Comparison of ENCODE assay signal across 13 mouse cellular contexts in genomic region chr17:5327480-5328180, GRCm38 (mm10).
DNase-seq lines count a peak whose midpoint lies in the region; ATAC-seq and TF ChIP-seq lines count a peak whose summit lies in the region.
"Had no signal": no experiment of that assay in that cellular context is flagged by ENCODE, and none has a peak within 500 bp of the region (broad histone marks: within the 10 kb centered on the region; RNA-seq: fewer than 3 reads in every experiment).

No protein-coding gene starts in this region.

- no peak for DNase-seq in heart, postnatal 4 days
- peak; percentile 85 for DNase-seq in adipocyte (ENCODE audit: low spot score)
- peak; percentile 38 for DNase-seq in gonadal fat pad, adult 2 months (ENCODE audit: low read depth)
- no peak for DNase-seq in gastrocnemius, adult 2 months
- DNase-seq in retina, postnatal 1 day = no peak
- DNase-seq: adrenal gland, postnatal 14 days; cerebellum, adult 8-10 months; gastrocnemius, postnatal 10 days; right cerebral cortex, adult 18-20 months had no signal

- ATAC-seq in heart, embryonic 15.5 days (replicated peaks; ENCODE audit: insufficient number of reproducible peaks, insufficient read depth, low FRiP score, low read depth) = no peak
- ATAC-seq in megakaryocyte-erythroid progenitor cell, adult 5-6 weeks (replicated peaks; ENCODE audit: low FRiP score, low TSS enrichment, poor library complexity, severe bottlenecking) = peak; percentile 62
- ATAC-seq: CD4-positive, CD25-positive, alpha-beta regulatory T cell, adult 4 months had no signal

- peak overlapping the region; percentile 15; the same call in 1 of the 2 replicates for H3K27ac ChIP-seq in heart, embryonic 15.5 days
- H3K27ac ChIP-seq in gastrocnemius, adult 2 months = no peak overlapping the region
- H3K27ac ChIP-seq: limb, embryonic 13.5 days had no signal

- no peaks in the 10 kb centered on the region for H3K27me3 ChIP-seq in heart, embryonic 15.5 days
- H3K27me3 ChIP-seq: limb, embryonic 13.5 days had no signal

- TF ChIP-seq CTCF in gastrocnemius, adult 2 months (IDR thresholded peaks at IDR 0.05) = no peak

- peaks cover 38% of the 10 kb centered on the region for H3K4me1 ChIP-seq in heart, embryonic 15.5 days (replicated peaks)

- WGBS in heart, embryonic 15.5 days = 64% methylated on average over 12 of the region's 12 CpGs

- peaks cover 43% of the 10 kb centered on the region; the same call in 1 of the 2 replicates for H3K36me3 ChIP-seq in heart, embryonic 15.5 days

- no peak overlapping the region for H3K4me2 ChIP-seq in heart, embryonic 15.5 days
- H3K4me2 ChIP-seq: limb, embryonic 13.5 days had no signal

- H3K9ac ChIP-seq in heart, embryonic 15.5 days = no peak overlapping the region
- H3K9ac ChIP-seq: limb, embryonic 13.5 days had no signal

- no peaks in the 10 kb centered on the region for H3K9me3 ChIP-seq in heart, embryonic 15.5 days (replicated peaks)
- H3K9me3 ChIP-seq: limb, embryonic 13.5 days had no signal

- no peak overlapping the region for H3K4me3 ChIP-seq in heart, embryonic 15.5 days
- no peak overlapping the region for H3K4me3 ChIP-seq in gastrocnemius, adult 2 months
- H3K4me3 ChIP-seq: limb, embryonic 13.5 days had no signal

- intact Hi-C loops in gastrocnemius, adult 2 months (cut with DNase I) = no loop called here

Comparison
In these comparisons a context has a peak if more than half of its experiments do, and no peak if none do; other contexts are left out.
1. DNase-seq: peak in adipocyte (single experiment) and gonadal fat pad, adult 2 months (single experiment); none in heart, postnatal 4 days (single experiment), gastrocnemius, adult 2 months (single experiment) and retina, postnatal 1 day (single experiment).